Mouse (Mus musculus) heart, embryonic 15.5 days (tissue): Measurements from ENCODE around the gene Slain1. TPM values are rescaled to one million over a fixed set of nuclear protein-coding genes. Genes with fewer than 3 reads are reported as not detected.
"Not testable (repeated sequence)": the region's sequence is repeated elsewhere in the genome, so short reads cannot be mapped to it uniquely, and the experiment has no call there.

Source experiments
- ATAC-seq: fragments of 200-750 bp; cut with Nextera tagmentation; replicated peaks from 2 replicates; pipeline ENCODE4 v1.8.0; 2017; ENCODE audit warnings: low read depth, moderate TSS enrichment; ENCODE audit not compliant: insufficient number of reproducible peaks, insufficient read depth, low FRiP score
- H3K27ac ChIP-seq: fragments of 300-500 bp; sonication (generic); 2 replicates; pipeline ENCODE4 v1.5.1; 2015; ENCODE audit warnings: mild to moderate bottlenecking, inconsistent platforms
- H3K27me3 ChIP-seq: fragments of 300-500 bp; sonication (generic); 2 replicates; pipeline ENCODE4 v1.6.1; 2015; ENCODE audit warnings: inconsistent platforms
- H3K36me3 ChIP-seq: fragments of 300-500 bp; sonication (generic); 2 replicates; pipeline ENCODE4 v1.6.1; 2015; ENCODE audit warnings: mild to moderate bottlenecking, inconsistent platforms
- H3K4me1 ChIP-seq: fragments of 300-500 bp; sonication (generic); replicated peaks from 2 replicates; pipeline ENCODE4 v1.6.1; 2015; ENCODE audit warnings: inconsistent platforms
- H3K4me2 ChIP-seq: fragments of 300-500 bp; sonication (generic); 2 replicates; pipeline ENCODE4 v1.6.1; 2015; ENCODE audit warnings: inconsistent platforms, mild to moderate bottlenecking, moderate library complexity
- H3K4me3 ChIP-seq: fragments of 300-500 bp; sonication (generic); 2 replicates; pipeline ENCODE4 v1.5.1; 2015; ENCODE audit warnings: mild to moderate bottlenecking, inconsistent platforms
- H3K9ac ChIP-seq: fragments of 300-500 bp; sonication (generic); 2 replicates; pipeline ENCODE4 v1.6.1; 2015; ENCODE audit warnings: mild to moderate bottlenecking, inconsistent platforms
- H3K9me3 ChIP-seq: fragments of 300-500 bp; sonication (generic); replicated peaks from 2 replicates; pipeline ENCODE4 v1.6.1; 2016; ENCODE audit warnings: inconsistent platforms
- WGBS: fragments of 180-500 bp; shearing (Covaris S2); methylation state at CpG from one replicate; pipeline ENCODE4 v1.1.7; 2015; ENCODE audit warnings: mixed read lengths; 5-methylcytosine and 5-hydroxymethylcytosine counted together
- polyA plus RNA-seq: library from polyadenylated mRNA; unstranded; fragments of >200 nt; fragmentation: Nextera tagmentation; extraction: Ambion mirVana; gene quantifications from 2 replicates; pipeline ENCODE4 v1.2.1, GENCODE M21; 2015

Gene Slain1
- polyA plus RNA-seq, 1 experiment from 2014 or later = 0.39 TPM

DNA sequence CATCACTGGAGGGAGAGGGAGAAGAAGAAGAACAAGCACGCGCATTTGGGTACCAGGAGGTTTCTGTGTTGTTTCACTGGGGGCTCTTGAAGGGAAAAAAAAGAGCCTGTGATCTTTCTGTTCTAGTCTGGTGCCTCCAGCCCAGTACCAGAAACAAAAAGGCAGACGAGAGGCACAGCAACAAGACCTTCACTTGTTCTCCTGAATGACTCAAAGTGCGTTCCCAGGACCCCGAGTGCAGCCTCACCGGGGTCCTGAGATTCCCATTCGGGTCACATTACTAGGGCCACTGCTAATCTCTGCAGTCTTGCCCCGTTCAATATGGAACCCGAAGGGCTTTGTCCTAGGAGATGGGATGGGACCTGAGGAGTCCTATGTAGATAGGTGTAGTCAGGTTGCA, 73.3 kb downstream of the Slain1 start:
- Histone ChIP-seq H3K4me3 (no peak overlapping the region), H3K36me3 (no peaks in the 10 kb centered on the region), H3K9ac (no peak overlapping the region), H3K27me3 (no peaks in the 10 kb centered on the region), H3K4me2 (no peak overlapping the region), H3K4me1 (peaks cover 3% of the 10 kb centered on the region; the same call in 1 of the 2 replicates), H3K27ac (no peak overlapping the region), H3K9me3 (no peaks in the 10 kb centered on the region)
- no peak for ATAC-seq
- WGBS = 79% methylated on average over 9 of the region's 9 CpGs

DNA sequence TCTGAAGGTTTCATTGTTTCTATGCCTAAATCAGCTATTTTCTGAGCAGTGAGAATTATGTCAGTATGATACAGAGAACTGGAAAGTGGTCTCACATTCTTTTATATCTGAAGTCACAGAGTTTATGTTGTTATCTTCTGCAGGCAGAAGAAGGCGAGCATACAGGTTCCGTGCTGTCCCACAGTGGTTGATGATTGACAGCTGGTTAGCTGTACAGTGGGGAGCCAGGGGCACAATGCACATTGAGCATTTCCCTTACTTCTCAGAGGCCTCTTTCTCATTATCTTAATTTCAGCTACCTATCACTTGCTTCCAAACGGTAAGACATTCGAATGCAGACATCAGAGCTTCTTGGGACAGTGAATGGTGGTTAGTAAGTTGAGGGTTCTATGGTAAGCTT, 73.8 kb downstream of the Slain1 start:
- Histone ChIP-seq H3K4me3 (no peak overlapping the region), H3K4me1 (peaks cover 3% of the 10 kb centered on the region; the same call in 1 of the 2 replicates), H3K27me3 (no peaks in the 10 kb centered on the region), H3K9ac (no peak overlapping the region), H3K4me2 (no peak overlapping the region), H3K36me3 (no peaks in the 10 kb centered on the region), H3K27ac (no peak overlapping the region), H3K9me3 (no peaks in the 10 kb centered on the region)
- ATAC-seq = no peak
- 53% methylated on average over 4 of the region's 4 CpGs for WGBS

DNA sequence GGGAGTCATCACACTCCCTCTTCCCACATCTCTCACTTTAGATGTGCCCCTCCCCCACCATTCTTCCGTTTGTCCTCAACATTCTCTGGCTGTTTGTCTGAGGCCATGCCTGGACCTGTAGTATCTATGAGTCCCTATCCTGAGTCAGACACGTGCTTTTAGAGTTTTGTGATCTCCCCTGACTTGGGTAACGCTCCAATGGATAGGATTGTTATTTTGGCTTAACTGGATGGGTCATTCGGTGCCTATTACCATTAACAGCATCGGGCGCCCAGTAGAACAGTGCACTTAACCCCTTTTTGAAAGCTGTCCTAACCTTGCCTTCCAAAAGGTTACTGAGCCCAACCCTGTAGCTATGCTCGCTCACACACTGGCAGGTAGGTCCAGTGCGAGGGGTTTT, 78.5 kb downstream of the Slain1 start:
- Histone ChIP-seq H3K4me1 (no peaks in the 10 kb centered on the region), H3K4me3 (no peak overlapping the region), H3K36me3 (no peaks in the 10 kb centered on the region), H3K4me2 (no peak overlapping the region), H3K9ac (no peak overlapping the region), H3K27ac (no peak overlapping the region), H3K9me3 (no peaks in the 10 kb centered on the region), H3K27me3 (no peaks in the 10 kb centered on the region)
- 82% methylated on average over 8 of the region's 8 CpGs for WGBS
- ATAC-seq = no peak

DNA sequence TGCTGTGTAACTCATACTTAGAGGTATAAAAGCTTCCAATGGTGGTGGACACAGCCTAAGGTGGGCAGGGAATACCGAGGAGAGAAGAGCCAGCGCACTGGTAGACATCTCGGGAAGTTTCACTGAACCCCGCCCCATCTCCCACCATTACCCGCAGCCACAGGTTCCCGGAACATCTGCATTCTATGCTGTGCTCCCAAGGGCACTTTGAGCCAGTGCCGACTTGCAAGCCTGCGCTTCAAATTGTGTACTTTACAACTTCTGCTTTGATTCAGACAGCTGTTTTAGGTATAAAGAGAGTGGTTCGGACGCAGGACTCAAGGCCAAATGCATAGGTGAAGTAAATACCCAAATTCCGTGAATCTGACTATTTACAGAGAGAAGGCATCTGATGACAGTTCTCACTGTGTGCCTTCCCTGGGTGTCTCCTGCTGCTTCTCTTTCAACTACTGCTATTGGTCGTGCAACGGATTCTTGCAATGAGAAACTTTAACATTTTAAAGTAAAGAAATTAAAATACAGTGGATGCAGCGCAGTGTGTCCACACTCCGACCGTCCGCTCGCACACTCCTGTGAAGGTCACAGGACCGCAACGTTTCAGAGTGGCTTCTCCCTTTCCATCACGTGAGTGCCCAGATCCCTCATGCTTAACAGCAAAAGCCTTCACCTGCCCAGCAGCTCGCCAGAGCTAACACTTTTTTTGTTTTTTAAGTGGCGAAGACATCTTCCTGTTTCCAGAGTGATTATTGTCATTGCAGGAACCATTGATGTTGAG, 79.1 kb downstream of the Slain1 start:
- no peaks in the 10 kb centered on the region for H3K36me3 ChIP-seq
- no peak for ATAC-seq

DNA sequence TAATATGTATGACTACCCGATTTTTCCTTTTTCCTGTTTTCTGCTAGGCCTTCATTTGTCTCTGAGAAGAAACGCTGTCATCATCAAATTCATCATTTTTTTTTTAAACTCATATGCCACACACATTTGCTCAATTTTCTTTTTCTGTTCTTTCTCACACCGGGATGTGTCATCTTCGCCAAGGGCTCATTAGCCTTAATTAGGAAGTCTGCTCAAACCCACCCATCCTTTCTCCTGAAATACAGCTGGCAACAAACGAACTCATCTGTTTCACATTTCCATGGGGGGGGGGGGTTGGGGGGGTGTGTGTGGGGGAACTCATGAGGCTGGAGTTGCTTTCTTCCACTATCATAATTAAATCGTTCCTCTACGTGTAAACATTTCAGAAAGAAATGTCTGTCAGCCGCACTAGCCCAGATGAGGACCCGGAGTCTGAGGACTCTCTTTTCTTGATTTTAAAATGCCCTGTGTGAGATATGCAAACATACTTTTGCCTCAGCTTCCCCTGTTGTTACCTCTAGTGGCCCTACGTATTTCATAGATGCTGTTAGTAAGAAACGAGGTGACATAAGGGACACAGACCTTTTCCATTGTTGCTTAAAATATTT, 79.8 kb downstream of the Slain1 start:
- Histone ChIP-seq H3K27me3 (no peaks in the 10 kb centered on the region), H3K9ac (no peak overlapping the region)

More for the DNA sequence above, 79.1 kb downstream of the Slain1 start:
- Histone ChIP-seq H3K4me1 (no peaks in the 10 kb centered on the region), H3K27ac (no peak overlapping the region), H3K9me3 (no peaks in the 10 kb centered on the region), H3K4me2 (no peak overlapping the region), H3K4me3 (no peak overlapping the region), H3K9ac (no peak overlapping the region), H3K27me3 (no peaks in the 10 kb centered on the region)
- 74% methylated on average over 23 of the region's 23 CpGs for WGBS

DNA sequence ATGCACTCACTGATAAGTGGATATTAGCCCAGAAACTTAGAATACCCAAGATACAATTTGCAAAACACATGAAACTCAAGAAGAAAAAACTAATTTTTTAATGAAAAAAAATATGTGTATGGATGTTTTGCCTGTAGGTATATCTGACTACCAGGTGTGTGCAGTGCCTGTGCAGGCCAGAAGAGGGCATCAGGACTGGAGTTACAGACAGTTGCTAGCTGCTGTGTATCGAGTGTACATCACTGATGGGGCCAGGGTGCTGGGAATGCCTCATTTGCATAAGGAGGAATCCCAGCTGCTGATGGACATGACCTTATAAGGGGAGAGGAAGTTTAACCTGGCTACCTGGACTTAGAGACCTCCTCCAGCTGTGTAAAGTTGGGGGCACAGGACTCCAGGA, 82.6 kb downstream of the Slain1 start:
- Histone ChIP-seq H3K4me2 (no peak overlapping the region), H3K27ac (no peak overlapping the region), H3K9me3 (no peaks in the 10 kb centered on the region), H3K36me3 (no peaks in the 10 kb centered on the region), H3K4me3 (no peak overlapping the region), H3K9ac (no peak overlapping the region), H3K4me1 (no peaks in the 10 kb centered on the region), H3K27me3 (no peaks in the 10 kb centered on the region)
- WGBS = 65% methylated on average over 1 of the region's 1 CpGs
- ATAC-seq = no peak

More for the DNA sequence above, 79.8 kb downstream of the Slain1 start:
- Histone ChIP-seq H3K36me3 (no peaks in the 10 kb centered on the region), H3K4me2 (no peak overlapping the region), H3K4me1 (no peaks in the 10 kb centered on the region), H3K4me3 (no peak overlapping the region), H3K9me3 (no peaks in the 10 kb centered on the region), H3K27ac (no peak overlapping the region)
- ATAC-seq = no peak
- WGBS = 66% methylated on average over 11 of the region's 11 CpGs

DNA sequence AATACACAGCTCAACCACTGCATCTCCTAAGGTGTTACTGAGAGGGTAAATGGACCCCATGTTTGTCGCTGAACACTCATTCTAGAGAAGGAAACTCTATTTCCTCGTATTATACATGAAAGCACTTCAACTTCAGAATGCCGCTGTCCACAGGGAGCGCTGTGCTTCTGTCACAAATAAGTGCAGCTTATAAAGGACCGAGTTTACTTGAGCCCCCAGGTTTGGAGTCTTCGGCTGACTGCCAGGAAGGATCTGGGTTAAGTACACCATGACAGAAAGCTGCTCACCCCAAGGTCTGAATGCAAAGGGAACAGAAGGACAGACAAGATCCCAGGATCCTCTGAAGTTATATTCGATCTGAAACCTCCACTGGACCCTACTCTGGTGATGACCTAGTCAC, 91.2 kb downstream of the Slain1 start:
- WGBS = 78% methylated on average over 7 of the region's 7 CpGs

DNA sequence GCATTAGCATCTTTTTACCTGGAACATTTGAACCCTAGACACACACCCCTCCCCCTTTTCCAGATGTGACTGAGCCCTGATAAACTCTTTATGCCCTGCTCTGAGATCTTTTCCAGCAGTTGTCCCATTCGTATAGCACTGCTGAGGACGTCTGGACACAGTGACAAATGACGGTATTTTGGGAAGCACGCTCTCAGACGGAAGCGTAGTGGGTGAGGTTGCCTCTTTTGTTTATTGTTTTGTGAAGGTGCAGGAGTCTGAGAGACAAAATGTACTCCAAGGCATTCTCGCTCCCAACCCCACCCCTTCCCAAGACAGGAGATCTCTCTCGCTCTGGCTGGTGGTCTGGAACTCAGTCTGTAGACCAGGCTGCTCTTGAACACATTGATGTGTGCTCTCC, 92.1 kb downstream of the Slain1 start:
- no peaks in the 10 kb centered on the region for H3K9me3 ChIP-seq
- H3K27me3 ChIP-seq = no peaks in the 10 kb centered on the region
- no peak for ATAC-seq

More for the DNA sequence above, 91.2 kb downstream of the Slain1 start:
- H3K36me3 ChIP-seq = no peaks in the 10 kb centered on the region
- H3K9me3 ChIP-seq = no peaks in the 10 kb centered on the region
- no peak overlapping the region for H3K27ac ChIP-seq
- H3K27me3 ChIP-seq = no peaks in the 10 kb centered on the region
- no peak overlapping the region for H3K9ac ChIP-seq
- H3K4me3 ChIP-seq = no peak overlapping the region
- no peak overlapping the region for H3K4me2 ChIP-seq
- H3K4me1 ChIP-seq = no peaks in the 10 kb centered on the region
- ATAC-seq = no peak

DNA sequence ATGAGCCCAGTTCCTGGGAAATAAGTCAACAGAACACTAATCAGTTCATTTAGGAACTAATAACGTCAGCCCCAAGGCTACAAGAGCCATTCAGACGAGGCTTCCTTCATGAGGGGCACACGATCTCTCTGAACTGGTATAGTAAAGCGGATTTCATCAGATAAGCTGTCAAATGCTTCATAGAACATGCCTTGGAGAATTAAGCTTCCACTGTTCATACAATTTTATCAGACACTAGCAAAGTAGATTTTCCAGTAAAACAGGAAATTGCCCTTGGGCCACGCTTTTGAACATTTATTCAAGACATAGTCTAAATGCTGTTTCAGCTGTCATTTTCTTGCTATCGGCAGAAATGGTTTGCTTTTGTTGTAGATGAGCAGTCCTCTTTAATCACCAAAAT, 97.3 kb downstream of the Slain1 start:
- WGBS = 55% methylated on average over 6 of the region's 6 CpGs
- H3K36me3 ChIP-seq = no peaks in the 10 kb centered on the region
- no peak; the same call in 1 of the 2 replicates for ATAC-seq
- H3K4me1 ChIP-seq = no peaks in the 10 kb centered on the region
- no peak overlapping the region for H3K4me2 ChIP-seq
- no peak overlapping the region for H3K4me3 ChIP-seq
- no peak overlapping the region for H3K27ac ChIP-seq
- no peaks in the 10 kb centered on the region for H3K27me3 ChIP-seq
- no peak overlapping the region for H3K9ac ChIP-seq
- no peaks in the 10 kb centered on the region for H3K9me3 ChIP-seq

More for the DNA sequence above, 92.1 kb downstream of the Slain1 start:
- WGBS = 56% methylated on average over 8 of the region's 8 CpGs
- no peaks in the 10 kb centered on the region for H3K4me1 ChIP-seq
- H3K9ac ChIP-seq = no peak overlapping the region
- no peak overlapping the region for H3K27ac ChIP-seq
- H3K4me3 ChIP-seq = no peak overlapping the region
- H3K4me2 ChIP-seq = no peak overlapping the region
- no peaks in the 10 kb centered on the region for H3K36me3 ChIP-seq

DNA sequence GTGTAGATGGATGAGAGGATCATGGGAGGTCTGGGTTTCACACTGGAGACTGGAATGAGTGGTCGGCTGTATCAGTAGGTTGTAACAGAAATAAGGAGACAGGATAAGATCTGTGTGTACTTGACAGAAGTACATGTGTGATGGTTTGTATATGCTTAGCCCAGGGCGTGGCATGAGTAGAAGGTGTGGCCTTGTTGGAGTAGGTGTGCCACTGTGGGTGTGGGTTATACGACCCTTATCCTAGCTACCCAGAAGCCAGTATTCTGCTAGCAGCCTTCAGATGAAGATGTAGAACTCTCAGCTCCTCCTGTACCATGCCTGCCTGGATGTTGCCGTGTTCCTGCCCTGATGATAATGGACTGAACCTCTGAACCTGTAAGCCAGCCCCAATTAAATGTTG, 100.6 kb downstream of the Slain1 start:
- H3K27ac ChIP-seq, H3K4me1 ChIP-seq, H3K4me2 ChIP-seq, H3K27me3 ChIP-seq, H3K9me3 ChIP-seq, H3K36me3 ChIP-seq, H3K9ac ChIP-seq, ATAC-seq, H3K4me3 ChIP-seq: not testable (repeated sequence)
- 84% methylated on average over 4 of the region's 4 CpGs for WGBS

DNA sequence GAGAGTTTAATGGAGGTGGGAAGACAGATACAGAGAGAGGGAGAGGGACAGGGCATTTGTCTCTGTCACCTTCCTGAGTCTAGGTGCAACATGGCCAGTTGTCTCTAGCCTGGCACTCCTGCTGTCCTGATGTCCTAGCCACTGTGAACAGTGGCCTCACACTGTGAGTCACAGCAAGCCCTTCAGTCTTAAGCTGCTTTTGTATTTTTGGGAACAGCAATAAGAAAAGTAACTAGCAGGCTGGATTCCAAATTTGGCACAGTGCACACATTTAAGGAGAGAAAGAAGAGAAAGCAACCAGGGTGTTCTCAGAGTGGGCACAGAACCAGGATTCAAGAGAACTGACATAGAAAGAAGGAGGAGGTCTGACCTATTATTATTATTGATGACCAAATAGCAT, 101.4 kb downstream of the Slain1 start:
- no peak overlapping the region for H3K4me2 ChIP-seq
- ATAC-seq = no peak

DNA sequence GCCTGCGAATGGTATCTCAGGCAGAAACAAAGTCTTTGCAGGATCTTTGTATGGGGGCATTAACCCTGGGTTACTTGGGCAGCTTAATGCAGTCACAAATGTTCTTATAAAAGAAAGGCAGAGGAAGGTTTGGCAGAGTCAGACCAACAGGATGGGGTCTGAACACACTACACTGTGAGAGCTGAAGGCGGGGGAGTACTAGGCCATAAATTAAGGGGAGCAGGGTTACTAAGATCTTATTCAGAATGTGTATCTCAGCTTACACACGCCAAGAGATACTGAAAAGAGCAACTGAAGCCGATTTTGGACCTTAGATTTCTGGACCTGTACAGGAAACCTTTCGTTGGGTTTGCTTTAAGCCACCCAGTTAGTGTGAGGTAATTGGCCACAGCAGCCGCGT, 102.7 kb downstream of the Slain1 start:
- H3K9ac ChIP-seq = no peak overlapping the region
- no peak for ATAC-seq
- H3K4me1 ChIP-seq = no peaks in the 10 kb centered on the region
- H3K4me2 ChIP-seq = no peak overlapping the region
- no peaks in the 10 kb centered on the region for H3K27me3 ChIP-seq
- no peak overlapping the region for H3K4me3 ChIP-seq
- no peaks in the 10 kb centered on the region for H3K36me3 ChIP-seq
- H3K27ac ChIP-seq = no peak overlapping the region
- 84% methylated on average over 7 of the region's 7 CpGs for WGBS
- H3K9me3 ChIP-seq = no peaks in the 10 kb centered on the region

More for the DNA sequence above, 101.4 kb downstream of the Slain1 start:
- Histone ChIP-seq H3K4me3 (no peak overlapping the region), H3K9me3 (no peaks in the 10 kb centered on the region), H3K4me1 (no peaks in the 10 kb centered on the region), H3K9ac (no peak overlapping the region), H3K36me3 (no peaks in the 10 kb centered on the region), H3K27ac (no peak overlapping the region), H3K27me3 (no peaks in the 10 kb centered on the region)
